24 mouse cellular contexts compared by ENCODE assay signal in genomic region chr13:109568638-109569468, GRCm38 (mm10).
DNase-seq lines count a peak whose midpoint lies in the region; ATAC-seq and TF ChIP-seq lines count a peak whose summit lies in the region.
"Had no signal": no experiment of that assay in that cellular context is flagged by ENCODE, and none has a peak within 500 bp of the region (broad histone marks: within the 10 kb centered on the region; RNA-seq: fewer than 3 reads in every experiment).

No protein-coding gene starts in this region.

- TF ChIP-seq POLR2A in cerebellum, adult 2 months (IDR thresholded peaks at IDR 0.05; ENCODE audit: borderline replicate concordance, insufficient read depth, low read length) = no peak

- no peak for DNase-seq in forebrain, embryonic 10.5 days (ENCODE audit: extremely low spot score, low spot score)
- DNase-seq in midbrain, embryonic 10.5 days (ENCODE audit: low spot score) = no peak
- DNase-seq in cerebellum, adult 2 months = no peak
- no peak for DNase-seq in gastrocnemius, postnatal 14 days
- DNase-seq: adrenal gland, postnatal 10 days; cerebellum, adult 11-12 months; cerebellum, postnatal 36 days; gastrocnemius, postnatal 10 days; heart, adult 2 months; heart, postnatal 4 days; kidney, postnatal 4 days; thymus, adult 2 months had no signal

- peak; percentile 67; the same call in 1 of the 2 replicates for ATAC-seq in forebrain, embryonic 13.5 days
- ATAC-seq in midbrain, embryonic 15.5 days (replicated peaks) = 0 out of 2 replicates have a peak, but pooled peaks have one; percentile 37
- no peak for ATAC-seq in hindbrain, embryonic 12.5 days (ENCODE audit: low FRiP score)
- peak; percentile 58 for ATAC-seq in neural tube, embryonic 14.5 days (ENCODE audit: low read depth)
- ATAC-seq: activated CD4-positive, CD25-positive, alpha-beta regulatory T cell, adult 4 months; CD4-positive, CD25-positive, alpha-beta regulatory T cell, adult 4 months; intestine, embryonic 16.5 days had no signal

- WGBS in forebrain, embryonic 13.5 days = 76% methylated on average over 20 of the region's 20 CpGs
- WGBS in forebrain, embryonic 10.5 days = 93% methylated on average over 20 of the region's 20 CpGs
- 71% methylated on average over 20 of the region's 20 CpGs for WGBS in midbrain, embryonic 15.5 days
- WGBS in midbrain, embryonic 10.5 days = 94% methylated on average over 20 of the region's 20 CpGs
- 81% methylated on average over 20 of the region's 20 CpGs for WGBS in hindbrain, embryonic 12.5 days
- WGBS in neural tube, embryonic 14.5 days = 64% methylated on average over 20 of the region's 20 CpGs
- 82% methylated on average over 20 of the region's 20 CpGs for WGBS in cerebellum, adult 2 months

- no peaks in the 10 kb centered on the region for H3K27me3 ChIP-seq in forebrain, embryonic 13.5 days
- H3K27me3 ChIP-seq in forebrain, embryonic 10.5 days (ENCODE audit: poor library complexity, severe bottlenecking) = no peaks in the 10 kb centered on the region
- H3K27me3 ChIP-seq in midbrain, embryonic 15.5 days (replicated peaks) = no peaks in the 10 kb centered on the region
- no peaks in the 10 kb centered on the region for H3K27me3 ChIP-seq in midbrain, embryonic 10.5 days (ENCODE audit: low read depth, poor library complexity, severe bottlenecking)
- H3K27me3 ChIP-seq in hindbrain, embryonic 12.5 days = no peaks in the 10 kb centered on the region
- no peaks in the 10 kb centered on the region for H3K27me3 ChIP-seq in neural tube, embryonic 14.5 days (ENCODE audit: control insufficient read depth, insufficient read depth, low read length)
- H3K27me3 ChIP-seq in cerebellum, adult 2 months (ENCODE audit: control insufficient read depth, insufficient read depth, low read length) = no peaks in the 10 kb centered on the region
- H3K27me3 ChIP-seq: heart, embryonic 15.5 days; kidney, embryonic 15.5 days; liver, embryonic 15.5 days; midbrain, embryonic 12.5 days had no signal

- no peaks in the 10 kb centered on the region for H3K9me3 ChIP-seq in forebrain, embryonic 13.5 days (replicated peaks)
- no peaks in the 10 kb centered on the region for H3K9me3 ChIP-seq in forebrain, embryonic 10.5 days
- no peaks in the 10 kb centered on the region for H3K9me3 ChIP-seq in midbrain, embryonic 15.5 days
- no peaks in the 10 kb centered on the region for H3K9me3 ChIP-seq in midbrain, embryonic 10.5 days (replicated peaks)
- H3K9me3 ChIP-seq in hindbrain, embryonic 12.5 days (replicated peaks) = no peaks in the 10 kb centered on the region
- no peaks in the 10 kb centered on the region for H3K9me3 ChIP-seq in neural tube, embryonic 14.5 days (ENCODE audit: control insufficient read depth, low read length)
- H3K9me3 ChIP-seq: heart, embryonic 15.5 days; kidney, embryonic 15.5 days; liver, embryonic 15.5 days; midbrain, embryonic 12.5 days had no signal

- H3K27ac ChIP-seq in forebrain, embryonic 13.5 days = peak overlapping the region; percentile 44
- no peak overlapping the region for H3K27ac ChIP-seq in forebrain, embryonic 10.5 days
- peak overlapping the region; percentile 42; the same call in 1 of the 2 replicates for H3K27ac ChIP-seq in midbrain, embryonic 15.5 days
- H3K27ac ChIP-seq in midbrain, embryonic 10.5 days (replicated peaks) = no peak overlapping the region
- 0 out of 2 replicates have a peak overlapping the region, but pooled peaks have one; percentile 36 for H3K27ac ChIP-seq in hindbrain, embryonic 12.5 days
- H3K27ac ChIP-seq in neural tube, embryonic 14.5 days (ENCODE audit: low read depth, low read length) = peak overlapping the region; percentile 60; the same call in 1 of the 2 replicates
- H3K27ac ChIP-seq in cerebellum, adult 2 months (ENCODE audit: insufficient read depth, low read length) = no peak overlapping the region
- H3K27ac ChIP-seq: heart, adult 2 months; heart, embryonic 15.5 days; kidney, embryonic 15.5 days; liver, embryonic 15.5 days; macrophage; midbrain, embryonic 12.5 days had no signal

- no peak overlapping the region for H3K9ac ChIP-seq in forebrain, embryonic 13.5 days
- H3K9ac ChIP-seq in midbrain, embryonic 15.5 days = no peak overlapping the region
- no peak overlapping the region for H3K9ac ChIP-seq in hindbrain, embryonic 12.5 days
- no peak overlapping the region for H3K9ac ChIP-seq in neural tube, embryonic 14.5 days (replicated peaks; ENCODE audit: low read depth, low read length)
- H3K9ac ChIP-seq: heart, embryonic 15.5 days; kidney, embryonic 15.5 days; liver, embryonic 15.5 days; midbrain, embryonic 12.5 days had no signal

- H3K4me2 ChIP-seq in forebrain, embryonic 13.5 days = no peak overlapping the region
- no peak overlapping the region for H3K4me2 ChIP-seq in midbrain, embryonic 15.5 days
- H3K4me2 ChIP-seq in hindbrain, embryonic 12.5 days (replicated peaks) = no peak overlapping the region
- H3K4me2 ChIP-seq in neural tube, embryonic 14.5 days (ENCODE audit: low read depth, low read length) = peak overlapping the region; percentile 7; the same call in 1 of the 2 replicates
- H3K4me2 ChIP-seq: heart, embryonic 15.5 days; kidney, embryonic 15.5 days; liver, embryonic 15.5 days; midbrain, embryonic 12.5 days had no signal

- H3K4me3 ChIP-seq in forebrain, embryonic 13.5 days = no peak overlapping the region
- H3K4me3 ChIP-seq in forebrain, embryonic 10.5 days = no peak overlapping the region
- H3K4me3 ChIP-seq in midbrain, embryonic 15.5 days = no peak overlapping the region
- H3K4me3 ChIP-seq in midbrain, embryonic 10.5 days = no peak overlapping the region
- H3K4me3 ChIP-seq in hindbrain, embryonic 12.5 days = no peak overlapping the region
- H3K4me3 ChIP-seq in neural tube, embryonic 14.5 days (ENCODE audit: low read depth, low read length) = no peak overlapping the region
- H3K4me3 ChIP-seq in cerebellum, adult 2 months (replicated peaks; ENCODE audit: insufficient read depth, low read depth, low read length) = no peak overlapping the region
- H3K4me3 ChIP-seq: heart, adult 2 months; heart, embryonic 15.5 days; kidney, embryonic 15.5 days; liver, embryonic 15.5 days; midbrain, embryonic 12.5 days had no signal

- intact Hi-C loops in gastrocnemius, postnatal 14 days (cut with DNase I; ENCODE audit: low total_unique reads) = no loop called here

- no peak for TF ChIP-seq CTCF in cerebellum, adult 2 months (IDR thresholded peaks at IDR 0.05; ENCODE audit: borderline replicate concordance, insufficient read depth, low read depth, low read length)

- no peaks in the 10 kb centered on the region for H3K36me3 ChIP-seq in forebrain, embryonic 13.5 days (ENCODE audit: poor library complexity, severe bottlenecking)
- no peaks in the 10 kb centered on the region for H3K36me3 ChIP-seq in forebrain, embryonic 10.5 days (replicated peaks)
- H3K36me3 ChIP-seq in midbrain, embryonic 15.5 days (replicated peaks) = no peaks in the 10 kb centered on the region
- no peaks in the 10 kb centered on the region for H3K36me3 ChIP-seq in midbrain, embryonic 10.5 days
- H3K36me3 ChIP-seq in hindbrain, embryonic 12.5 days = no peaks in the 10 kb centered on the region
- H3K36me3 ChIP-seq in neural tube, embryonic 14.5 days (ENCODE audit: control insufficient read depth, insufficient read depth, low read length) = no peaks in the 10 kb centered on the region
- H3K36me3 ChIP-seq: heart, embryonic 15.5 days; kidney, embryonic 15.5 days; liver, embryonic 15.5 days; midbrain, embryonic 12.5 days had no signal

- 0 out of 2 replicates have a peak, but pooled peaks cover 3% of the 10 kb centered on the region for H3K4me1 ChIP-seq in forebrain, embryonic 13.5 days
- no peaks in the 10 kb centered on the region for H3K4me1 ChIP-seq in forebrain, embryonic 10.5 days
- H3K4me1 ChIP-seq in midbrain, embryonic 15.5 days = no peaks in the 10 kb centered on the region
- no peaks in the 10 kb centered on the region for H3K4me1 ChIP-seq in midbrain, embryonic 10.5 days
- peaks cover 2% of the 10 kb centered on the region; the same call in 1 of the 2 replicates for H3K4me1 ChIP-seq in hindbrain, embryonic 12.5 days
- no peaks in the 10 kb centered on the region for H3K4me1 ChIP-seq in neural tube, embryonic 14.5 days (ENCODE audit: control insufficient read depth, insufficient read depth, low read length)
- no peaks in the 10 kb centered on the region for H3K4me1 ChIP-seq in cerebellum, adult 2 months (ENCODE audit: control insufficient read depth, insufficient read depth, low read length)
- H3K4me1 ChIP-seq: heart, embryonic 15.5 days; kidney, embryonic 15.5 days; liver, embryonic 15.5 days; midbrain, embryonic 12.5 days had no signal

Comparison
In these comparisons a context has a peak if more than half of its experiments do, and no peak if none do; other contexts are left out.
1. H3K27ac ChIP-seq: peak in forebrain, embryonic 13.5 days (single experiment), midbrain, embryonic 15.5 days (single experiment), hindbrain, embryonic 12.5 days (single experiment) and neural tube, embryonic 14.5 days (single experiment); none in forebrain, embryonic 10.5 days (single experiment), midbrain, embryonic 10.5 days (single experiment) and cerebellum, adult 2 months (single experiment).